Mouse (Mus musculus): Measurements from ENCODE around the gene Gas2l3. TPM values are rescaled to one million over a fixed set of nuclear protein-coding genes. Genes with fewer than 3 reads are reported as not detected.

Gas2l3 gene
- total RNA-seq, 2 experiments from 2014 or later = 1.6 to 3.5 TPM

- peak; percentile 36 for DNase-seq
Observed at GRCm38 (mm10) chr10:89395823-89396222, 47.9 kb downstream of the Gas2l3 start.

DNA sequence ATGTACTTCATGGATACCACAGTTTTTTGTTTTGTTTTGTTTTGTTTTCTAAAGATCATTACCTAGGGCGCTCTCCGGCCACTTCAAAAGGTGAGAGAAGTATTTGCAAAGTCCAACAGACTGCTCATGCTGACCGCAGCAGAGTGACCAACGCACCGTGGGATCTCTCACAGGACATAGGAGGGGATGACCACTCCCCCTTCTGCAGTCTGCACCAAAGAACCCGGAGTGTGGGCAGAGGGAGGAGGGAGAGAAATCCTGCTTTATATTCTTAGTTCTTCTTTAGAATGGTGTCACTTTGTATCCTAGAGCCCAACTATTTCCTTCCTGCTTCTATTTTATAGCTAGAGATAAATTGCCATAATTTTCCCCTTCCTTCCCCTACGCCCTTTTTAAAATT lies 48.4 kb downstream of the Gas2l3 start:
- DNase-seq = no peak

- DNase-seq = no peak
Observed at GRCm38 (mm10) chr10:89392687-89393086, 51.1 kb downstream of the Gas2l3 start.

DNA sequence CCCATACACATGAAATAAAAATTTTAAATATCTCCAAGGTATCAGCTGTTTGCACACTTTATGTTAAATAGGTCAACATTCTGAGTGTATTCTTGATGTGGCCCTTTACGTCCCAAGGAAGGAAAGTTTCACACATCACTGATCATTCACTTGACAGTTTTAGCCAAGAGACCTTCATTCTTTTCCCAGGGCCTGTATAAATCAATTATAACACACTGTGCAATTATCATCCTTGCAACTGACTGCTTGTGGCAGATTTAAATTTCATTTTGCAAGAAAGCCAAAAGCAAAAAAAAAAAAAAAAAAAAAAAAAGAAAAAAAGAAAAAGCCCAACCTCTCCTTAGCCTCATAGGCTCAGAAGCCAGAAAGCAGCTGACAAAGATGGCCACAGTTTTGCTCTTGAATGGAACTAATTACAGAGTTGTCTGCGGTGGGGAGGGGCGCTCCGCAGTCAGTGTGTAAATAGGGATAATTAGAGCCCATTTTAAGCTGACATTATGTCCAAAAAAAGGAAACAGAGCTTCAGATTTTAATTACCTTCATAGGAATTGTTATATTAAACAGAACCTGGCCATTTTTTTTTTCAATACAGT lies 52.1 kb downstream of the Gas2l3 start:
- no peak for DNase-seq

DNA sequence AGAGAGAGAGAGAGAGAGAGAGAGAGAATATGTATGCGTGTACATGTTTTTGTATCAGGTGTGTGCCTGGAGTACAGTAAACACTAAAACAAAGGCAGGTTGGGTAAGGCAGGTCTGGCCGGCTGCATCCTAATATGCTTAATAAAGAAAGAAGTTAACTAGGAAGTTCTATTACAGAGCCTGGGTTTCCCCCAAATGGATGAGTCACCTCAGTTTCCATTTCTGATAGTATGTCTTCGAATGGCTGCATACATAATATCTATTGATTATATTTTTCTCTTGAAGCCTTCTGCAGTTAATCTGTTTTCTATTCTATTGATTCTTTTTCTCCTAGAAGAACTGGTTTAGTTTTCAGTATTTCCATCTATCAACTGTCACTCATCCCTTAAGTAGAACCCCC lies 57.3 kb downstream of the Gas2l3 start:
- no peak for DNase-seq

- DNase-seq = peak; percentile 27
Observed at GRCm38 (mm10) chr10:89383462-89383861, 60.3 kb downstream of the Gas2l3 start.

DNA sequence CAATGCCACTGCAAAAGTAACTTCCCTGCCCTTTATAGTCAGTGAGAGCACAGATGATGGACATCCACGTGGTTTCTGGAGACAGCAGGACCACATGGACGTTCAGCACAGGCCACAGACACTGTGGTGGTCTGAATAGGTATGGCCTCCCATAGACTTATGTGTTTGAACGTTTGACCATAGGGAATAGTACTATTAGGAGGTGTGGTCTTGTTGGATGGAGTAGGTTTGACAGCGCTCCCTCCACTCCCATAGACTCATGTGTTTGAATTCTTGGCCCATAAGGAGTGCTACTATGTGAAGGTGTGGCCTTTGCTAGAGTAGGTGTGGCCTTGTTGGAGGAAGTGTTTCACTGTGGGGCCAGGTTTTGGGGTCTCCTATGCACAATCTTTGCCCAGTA lies 66.0 kb downstream of the Gas2l3 start:
- no peak for DNase-seq

DNA sequence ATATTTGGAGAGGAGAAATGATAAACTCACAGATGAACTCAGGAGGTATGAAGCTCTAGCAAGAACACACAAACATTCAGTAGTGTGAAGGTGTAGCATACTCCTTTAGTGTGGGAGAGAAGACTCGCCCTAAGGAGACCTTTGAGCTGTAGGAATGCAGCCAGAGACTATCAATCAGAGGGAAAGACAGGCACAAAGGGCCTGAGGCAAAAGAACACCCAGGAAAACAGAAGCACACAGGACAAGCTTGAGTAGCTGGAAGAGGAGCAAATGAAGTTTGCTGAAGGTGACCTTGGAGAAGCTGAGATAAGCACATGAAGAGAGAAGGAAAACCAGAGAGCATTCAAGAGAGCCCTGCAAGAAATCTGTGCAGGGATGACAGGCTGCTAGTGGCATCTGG lies 73.7 kb downstream of the Gas2l3 start:
- DNase-seq = no peak

GRCm38 (mm10) chr10:89358933-89359332 lies 84.8 kb downstream of the Gas2l3 start:
- no peak for DNase-seq

Other genes starting within 250 kb of the Gas2l3 start
- gene Ano4, start 99.2 kb downstream of the Gas2l3 start, total RNA-seq (2021) = 1 to 10 TPM; 1.1 to 1.5 TPM
- gene Nr1h4, start 89.6 kb upstream of the Gas2l3 start, total RNA-seq (2021) = not detected
- gene Slc17a8, start 177.3 kb upstream of the Gas2l3 start, total RNA-seq (2021) = not detected
- 10 to 100 TPM; 11.5 to 12.0 TPM for gene Scyl2, start 242.3 kb upstream of the Gas2l3 start, total RNA-seq (2021)